Mouse (Mus musculus): Measurements from ENCODE around the gene Bmp15.

Bmp15 gene

GRCm38 (mm10) chrX:6320621-6321020 is at the start of gene Bmp15:
Bmp15 (minus strand) TSS chrX:6320721.
- DNase-seq: no peak

GRCm38 (mm10) chrX:6368822-6369221 is 48.3 kb upstream of the Bmp15 start:
- DNase-seq: no peak

- no peak for DNase-seq
Observed at GRCm38 (mm10) chrX:6357503-6358114, 37.1 kb upstream of the Bmp15 start.

GRCm38 (mm10) chrX:6356876-6357275 is 36.4 kb upstream of the Bmp15 start:
- DNase-seq: no peak

- DNase-seq: no peak
Observed at GRCm38 (mm10) chrX:6345273-6345959, 24.9 kb upstream of the Bmp15 start.

GRCm38 (mm10) chrX:6324056-6324455 is 3.5 kb upstream of the Bmp15 start:
- no peak for DNase-seq

- no peak for DNase-seq
Observed at GRCm38 (mm10) chrX:6317747-6318146, 2.8 kb downstream of the Bmp15 start.

All from cerebellum, adult 9-10 months (tissue).